Mouse (Mus musculus) effector memory CD4-positive, alpha-beta T cell, adult 7 months (primary cell): ENCODE results near the gene Col15a1. TPM values are rescaled to one million over a fixed set of nuclear protein-coding genes. Genes with fewer than 3 reads are reported as not detected.

ENCODE experiments used
- polyA plus RNA-seq: library from polyadenylated mRNA; unstranded; fragments of 100-300 nt; shearing (Covaris generic); gene quantifications from one replicate; pipeline ENCODE4 v1.2.1, GENCODE M21; 2017

The Col15a1 gene
- polyA plus RNA-seq, result not detected

DNA sequence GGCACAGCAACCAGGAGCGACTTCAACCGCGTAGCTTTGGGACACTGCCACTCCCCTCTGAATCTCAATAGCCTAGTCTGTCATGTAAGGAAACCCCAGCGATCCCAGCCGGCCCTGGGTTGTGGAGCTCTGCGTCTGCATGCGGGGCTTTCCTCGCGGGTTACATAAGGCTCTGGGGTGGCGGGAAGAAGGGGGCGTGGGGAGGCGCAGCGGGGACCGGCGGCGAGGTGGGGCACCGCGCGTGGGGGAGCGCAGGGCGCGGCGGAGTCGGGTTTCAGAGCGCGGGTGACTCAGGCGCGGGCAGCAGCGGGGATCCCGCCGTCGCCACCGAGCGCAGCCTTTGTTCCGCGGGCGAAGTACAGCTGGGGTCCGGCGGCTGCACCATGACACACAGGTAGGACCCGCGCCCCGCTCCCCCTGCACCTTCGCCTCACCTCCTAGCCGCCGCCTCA is at the start of gene Col15a1:
Gene Col15a1, plus strand, starts transcription at position 193 of the 452 bp plus-strand sequence.

DNA sequence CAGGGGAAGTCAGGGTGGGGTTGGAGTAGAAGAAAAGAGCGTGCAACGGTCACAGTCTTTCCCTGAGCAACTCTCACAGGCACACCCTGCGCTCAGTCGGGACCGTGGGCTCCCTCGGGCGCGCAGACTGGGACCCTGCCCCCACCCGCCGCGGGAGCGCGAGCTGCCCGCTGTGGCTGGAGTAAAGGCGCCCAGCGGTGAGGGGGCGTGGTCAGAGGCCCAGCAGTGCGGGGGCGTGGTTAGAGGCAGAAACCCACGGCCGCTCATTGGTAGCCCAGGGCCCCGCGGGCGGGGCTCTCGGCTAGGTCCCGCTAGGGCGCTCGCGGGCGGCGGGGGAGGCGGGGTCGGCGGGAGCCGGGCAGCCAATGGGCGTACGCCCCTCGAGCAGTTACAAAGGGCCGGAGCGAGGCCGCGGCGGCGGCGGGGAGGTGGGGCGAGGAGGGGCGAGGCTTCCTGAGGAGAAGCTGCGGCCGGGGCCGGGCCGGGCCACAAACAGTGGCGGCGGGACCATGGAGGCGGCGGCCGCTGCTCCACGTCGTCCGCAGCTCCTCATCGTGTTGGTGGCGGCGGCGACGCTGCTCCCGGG is 144.9 kb downstream of the Col15a1 start, which contains the start of gene Tgfbr1:
Gene Tgfbr1, plus strand, starts transcription at position 420 of the 586 bp plus-strand sequence.

Other genes starting within 250 kb of the Col15a1 start
- 0.32 TPM for gene Gabbr2, start 216.3 kb upstream of the Col15a1 start, polyA plus RNA-seq
- gene Anks6, start 150.7 kb upstream of the Col15a1 start, polyA plus RNA-seq, result 0.94 TPM
- gene Galnt12, start 116.3 kb upstream of the Col15a1 start, polyA plus RNA-seq, result 26.5 TPM
- 16.6 TPM for gene Tgfbr1, start 145.1 kb downstream of the Col15a1 start, polyA plus RNA-seq